Mouse (Mus musculus): ENCODE data around the gene Map2. TPM values are rescaled to one million over a fixed set of nuclear protein-coding genes. Genes with fewer than 3 reads are reported as not detected.

The Map2 gene
- polyA plus RNA-seq, 1 experiment: 8.7 TPM

GRCm38 (mm10) chr1:66279222-66280009 lies 104.3 kb downstream of the Map2 start:
- DNase-seq: no peak
- WGBS: 61% methylated on average over 4 of the region's 4 CpGs
- H3K4me1 ChIP-seq (ENCODE audit: control insufficient read depth, insufficient read depth, low read length): no peaks in the 10 kb centered on the region; the same call in 1 of the 2 replicates
- TF ChIP-seq CTCF (IDR thresholded peaks at IDR 0.05; ENCODE audit: insufficient read depth, low read length) (no peak), POLR2A (IDR thresholded peaks at IDR 0.05; ENCODE audit: borderline replicate concordance, extremely low read depth, low read depth, low read length) (no peak)
- no peak overlapping the region for H3K4me3 ChIP-seq (replicated peaks; ENCODE audit: extremely low read depth, low read depth, low read length)

- DNase-seq: no peak
- Histone ChIP-seq H3K4me3 (replicated peaks; ENCODE audit: extremely low read depth, low read depth, low read length) (no peak overlapping the region), H3K4me1 (ENCODE audit: control insufficient read depth, insufficient read depth, low read length) (no peaks in the 10 kb centered on the region; the same call in 1 of the 2 replicates)
- WGBS: 82% methylated on average over 4 of the region's 4 CpGs
- TF ChIP-seq POLR2A (IDR thresholded peaks at IDR 0.05; ENCODE audit: borderline replicate concordance, extremely low read depth, low read depth, low read length) (no peak), CTCF (IDR thresholded peaks at IDR 0.05; ENCODE audit: insufficient read depth, low read length) (no peak)
Observed at GRCm38 (mm10) chr1:66280152-66280551, 105.1 kb downstream of the Map2 start.

GRCm38 (mm10) chr1:66282447-66282846 lies 107.4 kb downstream of the Map2 start:
- TF ChIP-seq POLR2A (IDR thresholded peaks at IDR 0.05; ENCODE audit: borderline replicate concordance, extremely low read depth, low read depth, low read length) (no peak), CTCF (IDR thresholded peaks at IDR 0.05; ENCODE audit: insufficient read depth, low read length) (no peak)
- DNase-seq: no peak
- no peak overlapping the region for H3K4me3 ChIP-seq (replicated peaks; ENCODE audit: extremely low read depth, low read depth, low read length)
- WGBS: 51% methylated on average over 3 of the region's 3 CpGs
- H3K4me1 ChIP-seq (ENCODE audit: control insufficient read depth, insufficient read depth, low read length): no peaks in the 10 kb centered on the region; the same call in 1 of the 2 replicates

- DNase-seq: no peak
- 72% methylated on average over 4 of the region's 4 CpGs for whole genome bisulfite sequencing
- no peaks in the 10 kb centered on the region for H3K4me1 ChIP-seq (ENCODE audit: control insufficient read depth, insufficient read depth, low read length)
- H3K4me3 ChIP-seq (replicated peaks; ENCODE audit: extremely low read depth, low read depth, low read length): no peak overlapping the region
- TF ChIP-seq POLR2A (IDR thresholded peaks at IDR 0.05; ENCODE audit: borderline replicate concordance, extremely low read depth, low read depth, low read length) (no peak), CTCF (IDR thresholded peaks at IDR 0.05; ENCODE audit: insufficient read depth, low read length) (no peak)
Observed at GRCm38 (mm10) chr1:66288987-66289386, 113.9 kb downstream of the Map2 start.

GRCm38 (mm10) chr1:66292121-66292881 lies 117.2 kb downstream of the Map2 start:
- no peak overlapping the region for H3K4me3 ChIP-seq (replicated peaks; ENCODE audit: extremely low read depth, low read depth, low read length)
- no peak for TF ChIP-seq CTCF (IDR thresholded peaks at IDR 0.05; ENCODE audit: insufficient read depth, low read length)
- TF ChIP-seq POLR2A (IDR thresholded peaks at IDR 0.05; ENCODE audit: borderline replicate concordance, extremely low read depth, low read depth, low read length): no peak
- DNase-seq: no peak
- no peaks in the 10 kb centered on the region for H3K4me1 ChIP-seq (ENCODE audit: control insufficient read depth, insufficient read depth, low read length)
- WGBS: 63% methylated on average over 3 of the region's 3 CpGs

- no peak overlapping the region for H3K4me3 ChIP-seq (replicated peaks; ENCODE audit: extremely low read depth, low read depth, low read length)
- no peaks in the 10 kb centered on the region for H3K4me1 ChIP-seq (ENCODE audit: control insufficient read depth, insufficient read depth, low read length)
- no peak for DNase-seq
- WGBS: 66% methylated on average over 6 of the region's 6 CpGs
- TF ChIP-seq POLR2A (IDR thresholded peaks at IDR 0.05; ENCODE audit: borderline replicate concordance, extremely low read depth, low read depth, low read length) (no peak), CTCF (IDR thresholded peaks at IDR 0.05; ENCODE audit: insufficient read depth, low read length) (no peak)
Observed at GRCm38 (mm10) chr1:66299376-66299775, 124.3 kb downstream of the Map2 start.

GRCm38 (mm10) chr1:66320378-66321135 lies 145.5 kb downstream of the Map2 start:
- no peaks in the 10 kb centered on the region for H3K4me1 ChIP-seq (ENCODE audit: control insufficient read depth, insufficient read depth, low read length)
- no peak for DNase-seq
- TF ChIP-seq CTCF (IDR thresholded peaks at IDR 0.05; ENCODE audit: insufficient read depth, low read length) (no peak), POLR2A (IDR thresholded peaks at IDR 0.05; ENCODE audit: borderline replicate concordance, extremely low read depth, low read depth, low read length) (no peak)
- 88% methylated on average over 2 of the region's 2 CpGs for WGBS
- no peak overlapping the region for H3K4me3 ChIP-seq (replicated peaks; ENCODE audit: extremely low read depth, low read depth, low read length)

- H3K4me1 ChIP-seq (ENCODE audit: control insufficient read depth, insufficient read depth, low read length): no peaks in the 10 kb centered on the region
- TF ChIP-seq CTCF (IDR thresholded peaks at IDR 0.05; ENCODE audit: insufficient read depth, low read length) (no peak), POLR2A (IDR thresholded peaks at IDR 0.05; ENCODE audit: borderline replicate concordance, extremely low read depth, low read depth, low read length) (no peak)
- no peak for DNase-seq
- 58% methylated on average over 1 of the region's 1 CpGs for WGBS
- no peak overlapping the region for H3K4me3 ChIP-seq (replicated peaks; ENCODE audit: extremely low read depth, low read depth, low read length)
Observed at GRCm38 (mm10) chr1:66321136-66321502, 146.0 kb downstream of the Map2 start.

- Histone ChIP-seq H3K4me3 (replicated peaks; ENCODE audit: extremely low read depth, low read depth, low read length) (no peak overlapping the region), H3K4me1 (ENCODE audit: control insufficient read depth, insufficient read depth, low read length) (no peaks in the 10 kb centered on the region)
- no peak for TF ChIP-seq POLR2A (IDR thresholded peaks at IDR 0.05; ENCODE audit: borderline replicate concordance, extremely low read depth, low read depth, low read length)
- no peak for TF ChIP-seq CTCF (IDR thresholded peaks at IDR 0.05; ENCODE audit: insufficient read depth, low read length)
- WGBS: 76% methylated on average over 15 of the region's 15 CpGs
- no peak for DNase-seq
Observed at GRCm38 (mm10) chr1:66321631-66322142, 146.6 kb downstream of the Map2 start.

Data from lung, adult 2 months (tissue).